Mouse (Mus musculus) embryonic facial prominence, embryonic 14.5 days (tissue): Measurements from ENCODE around the gene Cxcr2. TPM values are rescaled to one million over a fixed set of nuclear protein-coding genes. Genes with fewer than 3 reads are reported as not detected.

Experiments
- ATAC-seq: fragments of 200-750 bp; cut with Nextera tagmentation; 2 replicates; pipeline ENCODE4 v1.8.0; 2017; ENCODE audit warnings: low read depth, moderate number of reproducible peaks, moderate TSS enrichment
- DNase-seq: peaks from one replicate; pipeline ENCODE4 v3.0.0-alpha.2; 2015; ENCODE audit warnings: low spot score
- H3K27ac ChIP-seq: fragments of 300-500 bp; sonication (generic); replicated peaks from 2 replicates; pipeline ENCODE4 v1.5.1; 2014; ENCODE audit warnings: low read depth, mild to moderate bottlenecking, low read length, moderate library complexity
- H3K27me3 ChIP-seq: fragments of 300-500 bp; sonication (generic); replicated peaks from 2 replicates; pipeline ENCODE4 v1.6.1; 2014; ENCODE audit warnings: low read length; ENCODE audit not compliant: control insufficient read depth, insufficient read depth
- H3K36me3 ChIP-seq: fragments of 300-500 bp; sonication (generic); 2 replicates; pipeline ENCODE4 v1.6.1; 2014; ENCODE audit warnings: low read length, mixed read lengths; ENCODE audit not compliant: control insufficient read depth, insufficient read depth
- H3K4me1 ChIP-seq: fragments of 300-500 bp; sonication (generic); 2 replicates; pipeline ENCODE4 v1.6.1; 2014; ENCODE audit warnings: antibody characterized with exemption, low read length; ENCODE audit not compliant: control insufficient read depth, insufficient read depth
- H3K4me2 ChIP-seq: fragments of 300-500 bp; sonication (generic); 2 replicates; pipeline ENCODE4 v1.6.1; 2014; ENCODE audit warnings: low read depth, mild to moderate bottlenecking, low read length, moderate library complexity, mixed read lengths
- H3K4me3 ChIP-seq: fragments of 300-500 bp; sonication (generic); 2 replicates; pipeline ENCODE4 v1.5.1; 2014; ENCODE audit warnings: low read depth, mild to moderate bottlenecking, low read length
- H3K9ac ChIP-seq: fragments of 300-500 bp; sonication (generic); 2 replicates; pipeline ENCODE4 v1.6.1; 2014; ENCODE audit warnings: low read depth, mild to moderate bottlenecking, low read length, moderate library complexity, mixed read lengths
- H3K9me3 ChIP-seq: fragments of 300-500 bp; sonication (generic); 2 replicates; pipeline ENCODE4 v1.6.1; 2016; ENCODE audit warnings: low read length; ENCODE audit not compliant: control insufficient read depth
- WGBS: fragments of 180-500 bp; shearing (Covaris S2); extraction: QIAGEN DNeasy Blood & Tissue Kit; methylation state at CpG from one replicate; pipeline ENCODE4 v1.1.7; 2014; 5-methylcytosine and 5-hydroxymethylcytosine counted together
- polyA plus RNA-seq: library from polyadenylated mRNA; unstranded; fragments of >200 nt; fragmentation: Nextera tagmentation; extraction: Ambion mirVana; gene quantifications from 2 replicates; pipeline ENCODE4 v1.2.1, GENCODE M21; 2014

Gene Cxcr2
- polyA plus RNA-seq, 1 experiment from 2014 or later = 0.11 TPM

DNA sequence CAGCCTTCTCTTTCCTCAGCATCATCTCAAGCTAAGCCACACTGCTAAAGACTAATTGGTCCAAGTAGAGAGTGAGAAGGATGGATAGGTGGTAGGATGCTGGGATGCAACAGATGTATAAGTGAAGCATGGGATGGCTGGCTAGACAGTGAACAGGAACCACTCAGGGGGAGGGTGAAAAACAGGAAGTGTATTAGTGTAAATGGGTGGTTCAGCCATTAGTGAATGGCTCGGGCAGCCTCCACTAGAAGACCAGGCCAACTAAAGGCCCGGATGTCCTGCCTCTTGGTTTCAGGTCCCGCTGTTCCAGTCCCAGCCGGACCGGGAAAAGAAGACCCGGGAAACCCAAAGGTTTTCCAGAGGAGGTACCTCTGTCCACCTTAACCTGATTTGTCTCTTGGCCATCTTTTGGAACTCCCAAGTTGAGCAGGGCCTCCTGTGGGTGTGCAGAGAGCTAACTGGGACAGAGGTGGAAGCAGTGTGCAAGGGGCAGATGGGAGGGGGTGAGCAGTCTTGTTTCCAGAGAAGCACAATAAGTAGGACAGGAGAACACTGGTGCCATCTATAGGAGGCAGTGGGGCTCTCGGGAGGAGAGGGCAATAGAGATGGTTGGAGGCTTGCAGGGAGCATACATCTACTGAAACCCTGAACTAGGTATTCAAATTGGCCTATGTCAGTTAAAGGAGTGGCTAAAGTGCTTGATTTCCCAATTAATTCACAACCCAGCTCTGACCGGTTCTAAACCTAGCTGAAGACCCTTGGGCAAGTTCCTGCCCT is 22.7 kb upstream of the Cxcr2 start:
- no peak overlapping the region for H3K4me2 ChIP-seq
- H3K9ac ChIP-seq = no peak overlapping the region
- no peaks in the 10 kb centered on the region for H3K36me3 ChIP-seq
- H3K27ac ChIP-seq = no peak overlapping the region
- no peaks in the 10 kb centered on the region for H3K27me3 ChIP-seq
- ATAC-seq (no peak), DNase-seq (no peak)
- 87% methylated on average over 8 of the region's 8 CpGs for WGBS
- H3K4me3 ChIP-seq = no peak overlapping the region
- no peaks in the 10 kb centered on the region for H3K4me1 ChIP-seq
- no peaks in the 10 kb centered on the region for H3K9me3 ChIP-seq

DNA sequence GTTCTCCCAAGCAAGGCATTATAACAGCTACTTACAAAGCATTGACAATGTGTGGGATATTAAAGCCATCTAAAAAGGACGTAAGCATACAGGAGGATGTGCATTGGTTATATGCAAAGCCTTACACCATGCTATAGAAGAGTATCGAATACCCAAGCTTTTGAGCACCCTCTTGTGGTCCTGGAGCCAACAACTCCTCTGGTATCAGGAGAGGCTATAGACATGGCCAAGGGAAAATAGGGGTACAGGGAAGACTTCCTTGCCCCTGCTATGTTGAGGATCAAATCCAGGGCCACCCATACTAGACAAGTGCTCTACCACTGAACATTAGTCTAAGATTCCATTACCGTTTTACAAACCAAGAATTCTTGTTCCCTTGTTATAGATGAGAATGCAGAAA is 21.8 kb upstream of the Cxcr2 start:
- DNase-seq (no peak), ATAC-seq (no peak)
- H3K27me3 ChIP-seq = no peaks in the 10 kb centered on the region
- no peak overlapping the region for H3K4me2 ChIP-seq
- H3K9me3 ChIP-seq = no peaks in the 10 kb centered on the region
- 63% methylated on average over 3 of the region's 3 CpGs for WGBS
- no peak overlapping the region for H3K9ac ChIP-seq
- no peaks in the 10 kb centered on the region for H3K36me3 ChIP-seq
- no peaks in the 10 kb centered on the region for H3K4me1 ChIP-seq
- no peak overlapping the region for H3K4me3 ChIP-seq
- H3K27ac ChIP-seq = no peak overlapping the region

DNA sequence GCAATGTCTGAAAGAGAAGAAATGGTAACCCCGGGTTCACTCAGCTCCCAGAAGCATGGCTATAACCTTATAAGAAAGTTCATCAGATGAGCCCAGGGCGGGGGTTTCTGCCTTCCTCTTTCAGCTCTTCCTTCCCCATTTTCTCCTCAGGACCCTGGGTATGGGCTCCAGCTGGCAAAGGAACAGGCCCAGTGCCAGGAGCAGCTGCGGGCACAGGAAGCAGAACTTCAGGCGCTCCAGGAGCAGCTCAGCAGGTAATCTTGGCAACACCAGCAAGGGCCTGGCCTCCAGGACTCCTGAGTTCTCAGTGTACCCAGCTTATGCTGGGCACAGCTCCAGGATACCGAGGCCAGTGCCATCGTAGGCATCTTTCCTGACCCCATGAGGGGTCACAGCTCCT is 19.8 kb upstream of the Cxcr2 start:
- no peak overlapping the region for H3K4me2 ChIP-seq
- ATAC-seq = no peak
- no peak overlapping the region for H3K27ac ChIP-seq
- H3K9me3 ChIP-seq = no peaks in the 10 kb centered on the region
- no peaks in the 10 kb centered on the region for H3K4me1 ChIP-seq
- H3K36me3 ChIP-seq = no peaks in the 10 kb centered on the region
- 75% methylated on average over 6 of the region's 6 CpGs for WGBS
- no peaks in the 10 kb centered on the region for H3K27me3 ChIP-seq
- no peak overlapping the region for H3K9ac ChIP-seq
- no peak overlapping the region for H3K4me3 ChIP-seq
- DNase-seq = no peak

DNA sequence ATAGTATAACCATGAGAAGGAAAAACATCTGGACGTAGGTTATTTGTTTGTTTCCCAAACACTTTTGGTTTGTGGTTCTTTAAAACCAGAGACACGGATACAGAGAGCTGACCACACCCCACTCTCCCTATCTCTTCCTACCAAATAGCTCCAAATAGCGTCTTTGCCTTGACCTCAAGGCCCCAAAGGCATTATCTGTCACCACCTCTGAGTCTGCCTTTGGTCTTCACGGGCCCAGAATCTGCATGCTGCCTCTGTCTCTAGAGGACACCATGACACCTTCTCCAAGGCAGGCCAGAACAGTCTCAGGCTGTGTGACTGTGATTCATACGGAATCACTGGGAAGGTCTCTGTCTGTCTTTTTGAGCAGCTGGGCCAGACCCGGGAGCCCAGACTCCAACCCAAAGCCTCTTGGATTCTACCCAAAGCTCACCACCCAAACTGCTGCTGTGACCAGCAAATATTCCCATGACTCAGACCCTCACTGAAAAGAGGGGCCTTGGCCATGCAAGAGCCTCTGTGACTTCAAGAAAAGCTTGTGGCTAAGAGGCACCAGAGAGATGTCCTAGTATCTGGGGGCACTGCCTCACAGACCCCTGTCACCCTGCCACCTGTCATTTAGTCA is 18.4 kb upstream of the Cxcr2 start:
- no peaks in the 10 kb centered on the region for H3K9me3 ChIP-seq
- WGBS = 67% methylated on average over 6 of the region's 6 CpGs
- DNase-seq (no peak), ATAC-seq (no peak)
- no peak overlapping the region for H3K9ac ChIP-seq
- H3K4me1 ChIP-seq = no peaks in the 10 kb centered on the region
- no peak overlapping the region for H3K4me2 ChIP-seq
- no peak overlapping the region for H3K4me3 ChIP-seq
- H3K27me3 ChIP-seq = no peaks in the 10 kb centered on the region
- H3K27ac ChIP-seq = no peak overlapping the region
- no peaks in the 10 kb centered on the region for H3K36me3 ChIP-seq

DNA sequence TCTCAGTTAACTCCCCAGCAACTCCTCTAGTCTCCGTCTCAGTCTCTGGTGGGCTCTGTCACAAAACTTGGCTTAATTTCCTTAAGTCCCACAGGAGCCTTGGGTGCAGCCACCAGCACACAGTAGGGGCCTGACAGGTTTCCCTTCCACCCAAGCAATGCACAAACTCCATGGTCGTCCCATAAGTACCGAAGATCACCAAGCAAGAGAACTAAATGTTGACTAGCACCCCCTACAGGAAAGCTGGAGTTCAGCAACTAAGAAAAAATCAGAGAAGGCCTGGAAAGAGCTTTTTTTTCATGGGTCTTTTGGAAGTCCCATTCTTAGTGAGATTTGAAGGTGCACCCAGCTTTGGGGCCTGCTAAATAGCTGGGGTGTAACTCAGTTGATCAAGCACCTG is 14.4 kb upstream of the Cxcr2 start:
- Histone ChIP-seq H3K4me1 (no peaks in the 10 kb centered on the region), H3K27me3 (no peaks in the 10 kb centered on the region), H3K9ac (no peak overlapping the region), H3K9me3 (no peaks in the 10 kb centered on the region), H3K27ac (no peak overlapping the region), H3K36me3 (no peaks in the 10 kb centered on the region), H3K4me2 (no peak overlapping the region), H3K4me3 (no peak overlapping the region)
- DNase-seq (no peak), ATAC-seq (no peak)
- 64% methylated on average over 3 of the region's 3 CpGs for WGBS

DNA sequence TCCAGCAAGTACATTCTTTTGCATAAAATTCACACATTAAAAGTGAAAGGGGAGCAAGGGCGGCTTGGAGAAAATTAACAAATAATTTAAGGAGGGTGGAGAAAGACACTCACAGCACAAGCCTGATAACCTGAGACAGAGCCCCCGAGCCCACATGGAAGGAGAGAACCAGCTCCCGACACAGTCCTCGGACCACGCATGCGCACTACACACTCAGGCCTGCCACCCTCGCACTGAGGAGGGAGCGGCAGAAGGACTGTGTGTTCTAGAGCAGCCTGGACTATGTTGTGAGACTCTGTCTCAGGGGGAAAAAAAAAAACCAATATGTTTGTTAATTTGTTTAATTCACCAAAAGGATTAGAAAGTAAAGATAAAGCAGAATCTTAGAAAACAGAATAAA is 12.0 kb upstream of the Cxcr2 start:
- no peaks in the 10 kb centered on the region for H3K9me3 ChIP-seq
- H3K27ac ChIP-seq = no peak overlapping the region
- no peak for ATAC-seq
- H3K36me3 ChIP-seq = no peaks in the 10 kb centered on the region
- no peaks in the 10 kb centered on the region for H3K27me3 ChIP-seq
- 68% methylated on average over 8 of the region's 8 CpGs for WGBS
- no peak overlapping the region for H3K4me3 ChIP-seq
- H3K4me2 ChIP-seq = no peak overlapping the region
- no peak for DNase-seq
- no peak overlapping the region for H3K9ac ChIP-seq
- no peaks in the 10 kb centered on the region for H3K4me1 ChIP-seq

DNA sequence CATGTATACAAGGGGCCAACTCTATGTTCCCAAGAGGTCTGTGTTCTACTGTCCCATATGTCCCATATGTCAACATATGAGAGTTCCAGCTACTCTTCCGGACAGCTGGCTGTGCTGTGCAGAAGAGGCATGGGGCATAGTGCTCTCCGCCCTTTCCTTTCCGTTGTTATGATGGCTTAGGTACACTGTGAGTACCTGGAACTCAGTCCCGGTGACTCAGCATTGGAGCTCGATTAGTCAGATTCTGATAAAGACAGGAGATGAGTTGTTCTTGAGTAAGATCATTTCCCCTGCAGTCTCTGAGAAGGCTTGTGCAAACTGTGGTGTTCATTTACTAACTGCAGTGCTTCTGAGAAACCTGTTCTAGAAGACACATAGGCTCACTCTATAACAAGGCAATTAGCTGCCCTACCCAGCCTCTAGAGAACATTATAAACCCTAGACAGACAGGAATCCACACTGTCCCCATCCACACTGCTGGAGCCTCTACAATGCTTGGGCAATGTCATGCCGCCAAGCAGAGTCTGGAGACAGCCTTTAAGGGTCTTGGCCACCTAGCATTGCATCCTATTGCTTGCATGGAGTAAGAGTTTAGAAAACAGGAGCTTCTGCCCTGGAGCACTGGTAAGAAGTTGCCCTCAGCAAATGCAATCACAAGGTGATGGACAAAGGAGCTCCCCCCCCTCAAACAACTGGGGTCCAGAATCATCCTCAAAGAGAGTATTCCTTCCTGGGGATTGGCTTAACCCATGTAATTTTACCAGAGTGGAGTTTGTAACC is 4.5 kb upstream of the Cxcr2 start:
- H3K4me3 ChIP-seq = no peak overlapping the region
- H3K36me3 ChIP-seq = no peaks in the 10 kb centered on the region
- H3K4me2 ChIP-seq = no peak overlapping the region
- H3K27me3 ChIP-seq = no peaks in the 10 kb centered on the region
- H3K4me1 ChIP-seq = 0 out of 2 replicates have a peak, but pooled peaks cover 6% of the 10 kb centered on the region
- 90% methylated on average over 6 of the region's 6 CpGs for WGBS
- no peak overlapping the region for H3K27ac ChIP-seq
- ATAC-seq (no peak), DNase-seq (no peak)
- no peaks in the 10 kb centered on the region for H3K9me3 ChIP-seq
- H3K9ac ChIP-seq = no peak overlapping the region

DNA sequence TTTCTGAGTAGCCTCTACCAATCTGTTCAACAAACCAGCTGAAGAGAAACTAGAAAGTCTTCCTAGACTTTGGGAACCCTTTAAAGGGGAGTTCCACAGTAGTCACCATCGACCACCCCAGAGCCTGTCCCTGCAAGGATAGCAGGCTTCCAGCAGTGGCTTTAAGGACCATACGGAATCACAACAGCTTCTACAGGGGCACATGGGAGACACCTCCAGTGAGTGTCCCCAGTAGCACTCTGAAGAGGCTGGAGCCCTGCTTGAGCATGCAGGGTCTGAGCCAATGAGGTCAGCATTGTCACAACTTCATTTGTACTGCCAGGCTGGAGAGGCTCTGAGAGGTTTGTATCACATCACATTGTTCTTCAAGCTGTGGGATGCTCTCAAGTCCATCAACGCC is 3.7 kb upstream of the Cxcr2 start:
- 71% methylated on average over 3 of the region's 3 CpGs for WGBS
- H3K36me3 ChIP-seq = no peaks in the 10 kb centered on the region

More for the DNA sequence above, 3.7 kb upstream of the Cxcr2 start:
- Histone ChIP-seq H3K27me3 (no peaks in the 10 kb centered on the region), H3K9ac (no peak overlapping the region), H3K4me3 (no peak overlapping the region), H3K4me2 (no peak overlapping the region), H3K4me1 (0 out of 2 replicates have a peak, but pooled peaks cover 6% of the 10 kb centered on the region), H3K27ac (no peak overlapping the region), H3K9me3 (no peaks in the 10 kb centered on the region)
- no peak for ATAC-seq
- no peak for DNase-seq
